Mouse (Mus musculus): ENCODE measurements at regions not wholly inside any gene's neighbourhood (a gene's known extent, or its start where the extent isn't known, plus 50 kb on each side); places are given as distances from the start of the nearest gene placed in this dataset.

GRCm38 (mm10) chr1:61359011-61359930, 279.4 kb upstream of the Pard3b start:
- TF ChIP-seq CTCF (IDR thresholded peaks at IDR 0.05; ENCODE audit: low read depth) = no peak
- WGBS = 37% methylated on average over 19 of the region's 19 CpGs
- H3K27me3 ChIP-seq (ENCODE audit: insufficient read depth, low read length) = no peaks in the 10 kb centered on the region
- no peaks in the 10 kb centered on the region for H3K9me3 ChIP-seq (ENCODE audit: low read length)
- H3K36me3 ChIP-seq (ENCODE audit: insufficient read depth, low read length) = no peaks in the 10 kb centered on the region
- DNase-seq (ENCODE audit: low spot score) = peak; percentile 77
- H3K27ac ChIP-seq = peak overlapping the region; percentile 27; the same call in 1 of the 2 replicates
- H3K4me1 ChIP-seq (ENCODE audit: insufficient read depth, low read length) = no peaks in the 10 kb centered on the region
- H3K4me2 ChIP-seq (ENCODE audit: low read depth, low read length) = peak overlapping the region; percentile 29
- H3K4me3 ChIP-seq (ENCODE audit: low read length) = no peak overlapping the region
- peak; percentile 55; the same call in 1 of the 2 replicates for ATAC-seq
- no peak overlapping the region for H3K9ac ChIP-seq (replicated peaks; ENCODE audit: low read length)

- ATAC-seq = no peak
- no peak overlapping the region for H3K4me2 ChIP-seq (ENCODE audit: low read depth, low read length)
- WGBS = 70% methylated on average over 4 of the region's 4 CpGs
Observed at GRCm38 (mm10) chr1:61372581-61372980, 266.0 kb upstream of the Pard3b start.

GRCm38 (mm10) chr1:61373661-61374491, 264.7 kb upstream of the Pard3b start:
- WGBS = 82% methylated on average over 17 of the region's 17 CpGs
- H3K9ac ChIP-seq (replicated peaks; ENCODE audit: low read length) = no peak overlapping the region
- H3K27ac ChIP-seq = no peak overlapping the region
- no peak for TF ChIP-seq CTCF (IDR thresholded peaks at IDR 0.05; ENCODE audit: low read depth)
- H3K36me3 ChIP-seq (ENCODE audit: insufficient read depth, low read length) = no peaks in the 10 kb centered on the region
- no peak overlapping the region for H3K4me2 ChIP-seq (ENCODE audit: low read depth, low read length)
- no peak overlapping the region for H3K4me3 ChIP-seq (ENCODE audit: low read length)
- DNase-seq (ENCODE audit: low spot score) (no peak), ATAC-seq (no peak)
- no peaks in the 10 kb centered on the region for H3K9me3 ChIP-seq (ENCODE audit: low read length)
- H3K27me3 ChIP-seq (ENCODE audit: insufficient read depth, low read length) = no peaks in the 10 kb centered on the region
- no peaks in the 10 kb centered on the region for H3K4me1 ChIP-seq (ENCODE audit: insufficient read depth, low read length)

More at GRCm38 (mm10) chr1:61372581-61372980, 266.0 kb upstream of the Pard3b start:
- Histone ChIP-seq H3K9ac (replicated peaks; ENCODE audit: low read length) (no peak overlapping the region), H3K4me1 (ENCODE audit: insufficient read depth, low read length) (no peaks in the 10 kb centered on the region), H3K9me3 (ENCODE audit: low read length) (no peaks in the 10 kb centered on the region), H3K27me3 (ENCODE audit: insufficient read depth, low read length) (no peaks in the 10 kb centered on the region), H3K36me3 (ENCODE audit: insufficient read depth, low read length) (no peaks in the 10 kb centered on the region), H3K27ac (no peak overlapping the region), H3K4me3 (ENCODE audit: low read length) (no peak overlapping the region)
- no peak for TF ChIP-seq CTCF (IDR thresholded peaks at IDR 0.05; ENCODE audit: low read depth)
- DNase-seq (ENCODE audit: low spot score) = no peak

GRCm38 (mm10) chr1:61376417-61376816, 262.2 kb upstream of the Pard3b start:
- 69% methylated on average over 4 of the region's 4 CpGs for WGBS

GRCm38 (mm10) chr1:61377070-61377469, 261.6 kb upstream of the Pard3b start:
- no peak for ATAC-seq
- DNase-seq (ENCODE audit: low spot score) = peak; percentile 93
- no peaks in the 10 kb centered on the region for H3K36me3 ChIP-seq (ENCODE audit: insufficient read depth, low read length)

More at GRCm38 (mm10) chr1:61376417-61376816, 262.2 kb upstream of the Pard3b start:
- DNase-seq (ENCODE audit: low spot score) (no peak), ATAC-seq (no peak)
- Histone ChIP-seq H3K4me3 (ENCODE audit: low read length) (no peak overlapping the region), H3K9me3 (ENCODE audit: low read length) (no peaks in the 10 kb centered on the region), H3K4me1 (ENCODE audit: insufficient read depth, low read length) (no peaks in the 10 kb centered on the region), H3K9ac (replicated peaks; ENCODE audit: low read length) (no peak overlapping the region), H3K27ac (no peak overlapping the region), H3K4me2 (ENCODE audit: low read depth, low read length) (0 out of 2 replicates have a peak overlapping the region, but pooled peaks have one; percentile 14), H3K27me3 (ENCODE audit: insufficient read depth, low read length) (no peaks in the 10 kb centered on the region), H3K36me3 (ENCODE audit: insufficient read depth, low read length) (no peaks in the 10 kb centered on the region)
- TF ChIP-seq CTCF (IDR thresholded peaks at IDR 0.05; ENCODE audit: low read depth) = no peak

GRCm38 (mm10) chr1:61378240-61378639, 260.4 kb upstream of the Pard3b start:
- 73% methylated on average over 8 of the region's 8 CpGs for WGBS
- Histone ChIP-seq H3K9ac (replicated peaks; ENCODE audit: low read length) (no peak overlapping the region), H3K9me3 (ENCODE audit: low read length) (no peaks in the 10 kb centered on the region), H3K36me3 (ENCODE audit: insufficient read depth, low read length) (no peaks in the 10 kb centered on the region), H3K4me2 (ENCODE audit: low read depth, low read length) (no peak overlapping the region), H3K27ac (no peak overlapping the region), H3K27me3 (ENCODE audit: insufficient read depth, low read length) (no peaks in the 10 kb centered on the region), H3K4me1 (ENCODE audit: insufficient read depth, low read length) (no peaks in the 10 kb centered on the region), H3K4me3 (ENCODE audit: low read length) (no peak overlapping the region)
- ATAC-seq (no peak), DNase-seq (ENCODE audit: low spot score) (no peak)
- no peak for TF ChIP-seq CTCF (IDR thresholded peaks at IDR 0.05; ENCODE audit: low read depth)

More at GRCm38 (mm10) chr1:61377070-61377469, 261.6 kb upstream of the Pard3b start:
- peak overlapping the region; percentile 14; the same call in 1 of the 2 replicates for H3K4me2 ChIP-seq (ENCODE audit: low read depth, low read length)
- peak; percentile 84 for TF ChIP-seq CTCF (IDR thresholded peaks at IDR 0.05; ENCODE audit: low read depth)
- H3K27me3 ChIP-seq (ENCODE audit: insufficient read depth, low read length) = no peaks in the 10 kb centered on the region
- 1% methylated on average over 7 of the region's 7 CpGs for WGBS
- no peak overlapping the region for H3K27ac ChIP-seq
- no peak overlapping the region for H3K9ac ChIP-seq (replicated peaks; ENCODE audit: low read length)
- H3K4me1 ChIP-seq (ENCODE audit: insufficient read depth, low read length) = no peaks in the 10 kb centered on the region
- H3K4me3 ChIP-seq (ENCODE audit: low read length) = no peak overlapping the region
- no peaks in the 10 kb centered on the region for H3K9me3 ChIP-seq (ENCODE audit: low read length)
